Mouse (Mus musculus): ENCODE data around the gene Chaf1b. TPM values are rescaled to one million over a fixed set of nuclear protein-coding genes. Genes with fewer than 3 reads are reported as not detected.

Gene Chaf1b
- total RNA-seq (2017) = 68.7 and 85.7 TPM in 2 replicates

DNA sequence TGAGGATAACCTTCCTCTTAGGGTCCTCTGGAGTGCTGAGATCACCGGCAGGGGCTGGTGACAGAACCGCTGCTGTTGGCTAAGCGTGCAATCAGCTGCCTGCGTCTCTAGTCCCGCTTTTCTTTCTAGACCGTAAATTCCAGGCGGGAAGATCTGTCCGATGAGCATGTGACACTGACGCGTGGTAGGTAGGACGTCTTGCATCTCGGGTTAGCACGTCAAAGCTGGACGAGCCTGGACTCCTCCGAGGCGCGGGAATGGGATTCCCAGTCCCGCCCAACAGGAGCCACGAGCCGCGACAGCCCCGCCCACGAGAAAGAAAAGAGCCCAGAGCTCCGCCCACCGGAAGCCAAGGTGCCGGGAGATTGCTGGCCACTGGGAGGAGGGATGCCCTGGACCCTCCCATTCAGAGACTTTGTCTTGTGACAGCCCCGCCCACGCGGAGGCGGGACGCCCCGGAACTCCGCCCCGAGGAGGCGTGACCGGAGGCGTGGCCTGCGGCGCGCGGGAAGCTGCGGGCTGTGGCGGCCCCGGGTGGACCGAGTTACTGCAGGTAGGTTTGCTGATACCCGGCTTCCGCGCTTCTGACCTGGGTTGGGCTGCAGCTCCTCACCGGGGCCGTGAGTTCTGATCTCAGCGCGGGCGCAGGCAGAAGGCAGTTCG, at the start of gene Chaf1b:
TSS of gene Chaf1b (plus strand) at position 479 of the 663 bp plus-strand sequence.
- ATAC-seq (replicated peaks; ENCODE audit: low read depth, poor library complexity, severe bottlenecking) = peak; percentile 93

DNA sequence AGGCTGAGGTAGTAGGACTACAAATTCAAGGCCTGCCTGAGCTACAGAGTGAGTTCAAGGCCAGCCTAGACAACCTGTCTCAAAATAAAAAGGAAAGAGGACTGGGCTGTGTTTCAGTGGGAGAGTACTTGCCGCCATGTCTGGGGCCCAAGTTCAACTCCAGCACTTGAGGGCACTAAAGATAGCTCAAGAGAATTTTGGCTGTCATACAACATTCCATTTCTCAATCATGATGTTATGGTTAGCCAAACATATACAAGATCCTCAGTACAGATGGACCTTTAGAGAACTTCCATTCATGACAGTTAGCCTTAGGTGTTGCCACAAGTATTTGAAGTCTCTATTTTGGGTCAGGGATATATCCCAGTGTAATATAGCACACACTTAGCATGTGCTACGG, 49.6 kb upstream of the Chaf1b start:
- no peak for ATAC-seq (replicated peaks; ENCODE audit: low read depth, poor library complexity, severe bottlenecking)

DNA sequence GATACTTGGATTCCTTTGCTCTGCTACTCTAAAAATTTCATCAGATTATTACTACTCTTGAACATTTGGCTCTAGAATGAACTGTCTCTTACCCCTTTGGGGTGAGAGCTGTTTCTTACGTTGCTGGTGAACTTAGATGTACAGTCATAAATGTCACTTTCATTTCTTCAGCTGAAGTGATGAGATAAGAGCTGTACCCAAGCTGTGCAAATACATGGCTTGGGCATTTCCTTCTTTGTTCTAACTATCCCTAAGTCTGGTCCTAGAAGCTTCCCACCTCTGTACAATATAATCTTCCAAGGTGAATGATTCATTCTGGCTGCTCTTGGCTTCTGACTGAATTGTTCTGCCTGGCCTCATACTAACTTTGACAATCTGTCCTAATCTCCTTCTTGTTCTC, 44.7 kb upstream of the Chaf1b start:
- ATAC-seq (replicated peaks; ENCODE audit: low read depth, poor library complexity, severe bottlenecking) = no peak

DNA sequence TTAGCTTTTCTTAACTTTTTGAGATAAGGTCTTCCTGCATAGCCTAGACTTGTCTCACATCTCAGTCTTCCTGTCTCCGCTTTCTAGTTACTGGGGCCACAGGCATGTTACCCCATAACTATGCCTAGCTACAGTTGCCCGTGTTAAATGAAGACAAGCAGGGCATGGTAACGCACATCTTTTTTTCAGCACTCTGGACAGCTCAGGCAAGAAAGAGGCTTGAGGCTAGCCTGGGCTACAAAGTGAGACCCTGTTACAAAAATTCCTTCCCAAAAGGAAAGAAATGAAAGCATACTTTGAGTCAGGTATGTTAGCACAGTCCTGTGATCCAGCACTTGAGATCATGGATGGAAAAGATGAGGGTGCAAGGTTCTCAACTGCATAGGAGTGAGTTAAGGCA, 33.2 kb upstream of the Chaf1b start:
- ATAC-seq (replicated peaks; ENCODE audit: low read depth, poor library complexity, severe bottlenecking) = no peak

DNA sequence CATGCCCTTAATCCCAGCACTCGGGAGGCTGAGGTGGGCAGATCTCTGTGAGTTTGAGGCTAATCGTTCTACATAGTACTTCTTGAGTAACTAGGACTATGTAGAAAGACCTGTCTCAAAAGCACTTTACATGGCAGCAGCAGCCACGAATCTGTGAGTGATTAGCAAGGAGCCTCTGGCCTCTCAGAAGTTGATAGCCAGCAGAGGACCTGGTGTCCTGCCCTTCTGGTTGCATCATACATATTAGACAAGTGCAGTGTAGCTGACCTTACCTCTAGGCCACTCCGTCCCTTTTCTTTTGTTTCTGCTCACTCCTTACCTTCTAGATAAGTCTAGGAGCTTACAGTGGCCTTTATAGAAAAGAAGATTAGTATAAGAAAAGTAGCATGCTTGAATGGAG, 23.7 kb upstream of the Chaf1b start:
- no peak for ATAC-seq (replicated peaks; ENCODE audit: low read depth, poor library complexity, severe bottlenecking)

DNA sequence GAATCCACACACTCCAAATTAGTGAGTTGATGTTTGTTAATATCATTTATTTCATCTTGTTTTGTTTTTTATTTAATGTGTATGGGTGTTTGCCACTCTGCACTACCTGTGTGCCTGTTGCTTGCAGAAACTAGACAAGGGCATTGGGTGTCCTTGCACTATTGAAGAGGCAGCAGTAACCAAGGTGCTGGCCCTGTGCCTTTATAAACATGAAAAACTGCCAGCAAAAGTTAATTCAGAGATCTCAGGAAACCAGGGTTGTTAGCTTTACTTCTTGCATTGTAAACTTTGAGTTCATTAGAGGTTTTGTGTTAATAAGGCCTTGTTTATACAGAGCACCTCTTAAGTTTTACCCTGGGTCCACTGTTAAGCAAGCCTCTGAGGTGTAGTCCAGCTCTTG, 23.0 kb upstream of the Chaf1b start:
- ATAC-seq (replicated peaks; ENCODE audit: low read depth, poor library complexity, severe bottlenecking) = no peak

DNA sequence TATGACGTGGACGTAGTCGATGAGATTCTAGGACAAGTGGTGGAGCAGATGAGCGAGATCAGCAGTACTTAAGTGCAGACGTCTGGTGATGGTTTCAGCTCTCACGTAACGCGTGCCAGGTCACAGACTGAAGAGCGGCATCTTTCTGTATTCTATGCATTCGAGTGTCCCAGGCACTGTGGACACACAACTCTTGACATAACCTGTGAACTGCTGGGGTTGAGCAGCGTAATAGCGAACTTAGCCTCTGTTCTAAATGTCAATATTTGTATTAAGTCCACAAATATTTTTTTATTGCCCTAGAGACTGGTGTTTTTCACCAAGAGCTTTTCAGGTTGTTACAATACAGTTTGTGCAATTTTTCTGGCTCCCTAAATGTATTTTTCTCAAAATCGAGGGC, 8.9 kb upstream of the Chaf1b start:
- no peak for ATAC-seq (replicated peaks; ENCODE audit: low read depth, poor library complexity, severe bottlenecking)

DNA sequence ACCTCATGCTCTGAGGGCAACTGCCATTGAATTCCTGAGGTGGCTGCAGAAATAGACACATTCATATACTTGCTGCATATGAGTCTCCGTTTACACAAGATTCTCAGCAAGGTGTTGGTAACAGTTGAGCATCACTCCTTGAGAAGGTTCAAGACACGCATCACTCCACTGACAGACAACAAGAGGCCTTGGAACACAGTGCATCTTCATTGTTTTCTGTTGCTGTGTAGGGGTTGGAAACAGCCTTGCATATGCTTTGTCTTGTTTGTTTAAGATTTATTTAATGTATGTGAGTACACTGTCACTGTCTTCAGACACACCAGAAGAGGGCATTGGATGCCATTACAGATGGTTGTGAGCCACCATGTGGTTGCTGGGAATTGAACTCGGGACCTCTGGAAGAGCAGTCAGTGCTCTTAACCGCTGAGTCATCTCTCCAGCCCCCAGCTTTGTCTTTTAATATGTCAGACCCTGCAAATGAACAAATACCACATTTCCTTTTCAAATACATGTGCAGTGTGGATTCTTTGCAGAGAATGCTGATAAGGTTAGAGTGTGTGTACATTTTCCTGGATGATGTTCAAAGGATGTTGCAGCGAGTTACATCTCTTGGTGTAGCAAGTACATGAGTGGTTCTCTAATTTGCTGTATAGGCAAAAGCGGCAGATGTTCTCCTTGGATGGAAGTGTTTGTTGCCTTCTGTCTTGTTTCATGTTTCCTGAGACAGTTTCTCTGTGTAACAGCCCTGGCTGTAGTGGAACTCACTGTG, 5.9 kb upstream of the Chaf1b start:
- ATAC-seq (replicated peaks; ENCODE audit: low read depth, poor library complexity, severe bottlenecking) = no peak

DNA sequence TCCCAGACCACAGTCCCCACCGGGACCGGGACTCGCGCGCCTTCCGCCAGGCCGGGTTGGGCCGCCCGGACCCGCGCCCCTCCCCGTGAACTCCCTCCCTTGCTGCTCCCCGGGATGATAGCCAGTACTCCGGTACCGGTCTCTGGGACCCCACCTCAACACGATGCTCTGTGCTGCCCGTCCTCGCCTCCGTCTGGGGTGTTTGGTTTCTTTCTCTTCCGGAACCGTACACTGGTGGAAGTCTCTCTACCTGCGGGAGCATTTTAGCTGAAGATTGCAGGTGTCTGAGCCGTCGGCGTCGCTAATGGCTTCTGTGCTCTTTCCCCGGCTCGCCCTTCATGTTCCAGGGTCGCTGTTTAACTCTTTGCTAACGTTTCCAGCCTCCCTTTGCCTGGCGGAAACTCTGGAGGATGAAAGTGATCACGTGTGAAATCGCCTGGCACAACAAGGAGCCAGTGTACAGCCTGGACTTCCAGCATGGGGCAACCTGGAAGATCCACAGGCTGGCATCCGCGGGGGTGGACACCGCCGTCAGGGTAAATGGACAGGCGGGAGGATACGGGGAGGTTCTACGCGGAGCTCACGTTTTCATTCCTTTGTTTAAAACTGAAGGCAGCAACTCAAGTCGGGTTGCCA, 503 bp downstream of the Chaf1b start:
- ATAC-seq (replicated peaks; ENCODE audit: low read depth, poor library complexity, severe bottlenecking) = peak; percentile 22

DNA sequence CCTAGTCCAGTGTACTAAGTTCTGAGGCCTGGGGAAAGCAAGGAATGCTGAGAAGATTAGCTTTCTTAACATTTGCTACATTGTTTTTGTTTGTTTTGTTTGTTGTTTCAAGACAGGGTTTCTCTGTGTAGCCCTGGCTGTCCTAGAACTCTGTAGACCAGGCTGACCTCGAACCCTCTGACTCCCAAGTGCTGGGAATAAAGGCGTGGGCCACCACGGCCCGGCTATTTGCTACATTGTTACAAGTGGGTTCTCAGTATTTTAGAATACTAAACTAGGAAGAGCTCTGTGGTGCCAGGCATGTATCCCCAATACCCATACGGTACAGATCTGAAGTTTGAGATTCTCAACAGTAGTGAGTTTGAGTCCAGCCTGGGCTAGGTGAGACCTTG, 1.0 kb downstream of the Chaf1b start:
- ATAC-seq (replicated peaks; ENCODE audit: low read depth, poor library complexity, severe bottlenecking) = no peak

DNA sequence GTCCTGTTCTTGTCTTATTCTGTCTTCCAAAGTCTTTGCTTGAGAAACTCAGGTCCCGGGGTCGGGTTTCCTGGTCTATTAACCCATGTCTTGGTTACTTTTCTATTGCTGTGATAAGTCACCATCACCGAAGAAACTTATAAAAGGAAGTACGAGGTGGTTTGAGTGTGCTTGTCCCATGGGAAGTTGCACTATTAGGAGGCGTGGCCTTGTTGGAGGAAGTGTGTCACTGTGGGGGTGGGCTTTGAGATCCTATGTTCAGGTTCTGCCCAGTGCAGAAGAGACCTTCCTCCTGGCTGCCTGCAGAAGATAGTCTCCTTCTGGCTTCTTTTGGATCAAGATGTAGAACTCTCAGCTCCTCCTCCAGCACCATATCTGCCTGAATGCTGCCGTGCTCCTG, 4.8 kb downstream of the Chaf1b start:
- no peak for ATAC-seq (replicated peaks; ENCODE audit: low read depth, poor library complexity, severe bottlenecking)

DNA sequence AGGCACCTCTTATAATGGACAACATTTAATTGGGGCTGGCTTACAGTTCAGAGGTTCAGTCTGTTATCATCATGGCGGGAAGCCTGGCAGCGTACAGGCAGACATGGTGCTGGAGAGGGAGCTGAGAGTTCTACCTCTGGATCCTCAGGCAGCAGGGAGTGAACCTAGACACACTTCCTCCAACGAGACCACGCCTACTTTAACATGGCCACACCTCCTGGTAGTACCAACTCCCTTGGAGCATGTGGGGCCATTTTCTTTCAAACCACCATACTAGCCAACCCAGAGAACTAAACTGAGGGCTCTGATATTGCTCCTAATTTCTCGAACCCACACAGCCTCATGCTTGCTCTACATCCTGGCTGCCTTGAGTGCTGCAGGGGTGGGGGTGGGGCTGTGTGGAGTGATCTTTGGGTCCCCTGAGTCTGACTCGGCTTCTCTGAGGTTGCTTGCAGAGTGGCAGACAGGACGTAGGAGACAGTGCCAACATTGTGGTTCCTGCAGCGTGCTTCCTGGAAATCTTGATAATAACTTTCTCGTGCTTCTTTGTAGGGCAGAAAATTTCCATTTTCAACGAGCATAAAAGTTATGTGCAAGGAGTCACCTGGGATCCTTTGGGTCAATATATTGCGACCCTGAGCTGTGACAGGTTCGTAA, 7.4 kb downstream of the Chaf1b start:
- peak; percentile 83 for ATAC-seq (replicated peaks; ENCODE audit: low read depth, poor library complexity, severe bottlenecking)

DNA sequence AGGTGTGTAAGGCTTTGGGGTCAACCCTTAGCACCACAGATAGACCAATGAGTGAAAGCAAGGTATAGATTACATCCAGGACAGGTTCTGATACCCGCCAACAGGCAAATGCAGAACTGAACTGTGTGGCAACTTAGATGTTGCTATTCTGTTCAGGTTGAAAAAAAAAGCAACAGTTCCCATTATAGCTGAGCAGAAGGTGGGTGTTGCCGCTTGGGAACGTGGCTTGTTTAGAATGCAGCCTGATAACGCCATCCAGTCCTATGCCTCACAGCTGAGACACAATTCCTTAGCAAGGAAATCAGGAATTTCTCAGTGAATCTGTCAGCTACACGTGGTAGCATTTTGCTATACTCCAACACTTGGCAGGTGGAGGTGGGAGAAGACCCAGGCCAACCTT, 9.6 kb downstream of the Chaf1b start:
- no peak for ATAC-seq (replicated peaks; ENCODE audit: low read depth, poor library complexity, severe bottlenecking)

DNA sequence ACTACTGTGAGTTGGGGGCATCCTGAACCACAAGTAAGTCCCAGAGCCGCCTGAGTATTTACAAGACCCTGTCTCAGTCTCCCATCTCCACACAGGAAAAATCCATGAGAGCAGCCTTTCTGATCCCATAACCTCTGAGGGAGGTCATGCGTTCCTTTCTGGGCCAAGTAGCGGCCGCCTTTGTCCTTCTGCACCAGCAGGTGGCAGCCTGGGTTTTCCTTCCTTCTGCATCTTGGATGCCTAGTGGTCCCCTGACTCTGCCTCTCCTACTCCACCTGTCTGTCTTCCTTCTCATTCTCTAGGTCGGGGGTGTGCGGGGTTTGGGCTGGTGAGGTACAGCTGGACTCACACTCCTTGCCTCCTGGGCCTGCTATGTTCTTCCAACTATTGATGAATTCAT, 19.3 kb downstream of the Chaf1b start:
- ATAC-seq (replicated peaks; ENCODE audit: low read depth, poor library complexity, severe bottlenecking) = no peak; the same call in 1 of the 2 replicates

DNA sequence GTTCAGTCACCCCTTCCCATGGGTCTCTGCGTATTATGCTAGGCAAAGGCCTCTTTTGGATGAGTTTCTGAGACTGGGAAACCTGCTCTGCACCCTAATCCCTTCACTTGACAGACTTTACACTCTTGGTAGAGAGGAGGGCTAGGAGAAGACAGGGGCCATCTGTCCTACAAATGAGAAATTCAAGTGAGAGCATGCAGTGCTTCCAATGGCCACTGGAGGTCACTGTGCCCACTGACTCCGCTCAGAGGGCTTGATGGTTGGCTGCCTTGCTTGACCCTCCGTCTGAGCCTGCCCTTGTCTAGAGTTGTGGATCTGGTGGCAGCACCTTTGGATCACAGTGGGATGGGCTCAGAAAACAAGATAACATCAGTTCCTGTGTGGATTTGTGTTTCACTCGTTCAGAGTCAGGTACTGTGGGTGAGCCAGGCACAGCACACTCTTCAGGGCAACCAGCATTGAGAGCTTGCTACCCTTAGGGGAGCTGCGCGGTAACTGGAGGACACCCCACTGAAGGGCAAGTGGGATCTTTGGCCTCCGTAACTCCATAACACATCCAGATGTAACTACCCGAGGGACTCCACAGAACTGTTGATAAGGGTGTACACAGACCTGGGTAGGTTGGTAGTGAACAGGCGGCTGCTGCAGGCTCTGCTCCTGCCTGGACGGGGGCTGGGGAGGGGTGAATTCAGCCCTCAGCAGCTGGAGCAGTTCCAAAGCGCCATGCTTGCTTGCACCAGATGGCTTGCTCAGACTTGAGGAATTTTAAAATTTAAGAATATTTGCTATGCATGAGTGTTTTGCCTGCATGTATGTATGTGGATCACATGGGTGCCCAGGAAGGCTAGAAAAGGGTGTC, 22.7 kb downstream of the Chaf1b start:
- peak; percentile 80 for ATAC-seq (replicated peaks; ENCODE audit: low read depth, poor library complexity, severe bottlenecking)

DNA sequence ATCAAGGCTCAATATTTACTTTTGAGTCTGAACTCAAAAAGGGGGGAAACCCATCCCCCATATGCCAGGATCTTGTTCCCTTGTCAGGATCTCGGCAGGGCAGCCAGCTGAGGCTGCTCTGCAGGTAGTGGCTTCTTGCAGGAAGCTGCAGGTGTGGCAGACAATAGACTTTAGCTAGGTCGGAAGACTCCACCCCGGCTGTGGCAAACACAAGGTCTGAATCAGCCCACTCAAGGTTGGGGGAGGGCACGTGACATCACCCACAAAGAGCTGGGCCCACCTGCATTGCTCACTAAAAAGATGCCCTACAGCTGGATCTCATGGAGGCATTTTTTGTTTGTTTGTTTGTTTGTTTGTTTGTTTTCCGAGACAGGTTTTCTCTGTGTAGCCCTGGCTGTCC, 24.1 kb downstream of the Chaf1b start:
- ATAC-seq (replicated peaks; ENCODE audit: low read depth, poor library complexity, severe bottlenecking) = no peak

DNA sequence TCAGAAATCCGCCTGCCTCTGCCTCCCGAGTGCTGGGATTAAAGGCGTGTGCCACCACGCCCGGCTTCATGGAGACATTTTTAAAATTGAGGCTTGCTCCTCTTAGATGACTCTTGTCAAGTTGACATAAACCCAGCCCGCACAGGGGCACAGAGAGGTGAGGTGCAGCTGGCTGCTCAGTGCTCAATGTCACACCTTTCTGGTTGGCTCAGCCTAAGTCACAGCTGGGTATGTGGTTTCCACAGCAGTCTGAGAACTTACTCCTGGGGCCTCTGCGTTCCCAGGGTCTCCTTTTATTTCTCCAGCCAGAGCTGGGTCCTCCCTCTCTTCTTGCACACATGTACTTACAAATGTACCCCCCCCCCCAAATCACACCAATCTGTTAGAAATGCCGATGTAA, 24.5 kb downstream of the Chaf1b start:
- ATAC-seq (replicated peaks; ENCODE audit: low read depth, poor library complexity, severe bottlenecking) = no peak

DNA sequence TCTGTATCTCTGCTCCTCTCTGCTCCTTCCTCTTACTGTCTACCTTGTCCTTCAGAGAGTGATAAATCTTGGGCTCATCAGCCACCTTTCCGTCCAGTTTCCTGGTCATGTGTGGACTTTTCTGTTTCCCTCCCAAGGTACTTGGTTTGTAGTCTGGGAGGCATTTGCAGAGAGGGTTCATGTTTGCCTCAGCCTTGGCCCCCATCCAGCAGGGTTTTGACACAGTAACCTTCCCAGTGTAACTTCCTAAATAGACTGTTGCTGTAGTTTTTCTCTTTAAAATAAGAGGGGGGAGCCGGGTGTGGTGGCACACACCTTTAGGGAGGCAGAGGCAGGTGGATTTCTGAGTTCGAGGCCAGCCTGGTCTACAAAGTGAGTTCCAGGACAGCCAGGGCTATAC, 26.2 kb downstream of the Chaf1b start:
- ATAC-seq (replicated peaks; ENCODE audit: low read depth, poor library complexity, severe bottlenecking) = no peak

DNA sequence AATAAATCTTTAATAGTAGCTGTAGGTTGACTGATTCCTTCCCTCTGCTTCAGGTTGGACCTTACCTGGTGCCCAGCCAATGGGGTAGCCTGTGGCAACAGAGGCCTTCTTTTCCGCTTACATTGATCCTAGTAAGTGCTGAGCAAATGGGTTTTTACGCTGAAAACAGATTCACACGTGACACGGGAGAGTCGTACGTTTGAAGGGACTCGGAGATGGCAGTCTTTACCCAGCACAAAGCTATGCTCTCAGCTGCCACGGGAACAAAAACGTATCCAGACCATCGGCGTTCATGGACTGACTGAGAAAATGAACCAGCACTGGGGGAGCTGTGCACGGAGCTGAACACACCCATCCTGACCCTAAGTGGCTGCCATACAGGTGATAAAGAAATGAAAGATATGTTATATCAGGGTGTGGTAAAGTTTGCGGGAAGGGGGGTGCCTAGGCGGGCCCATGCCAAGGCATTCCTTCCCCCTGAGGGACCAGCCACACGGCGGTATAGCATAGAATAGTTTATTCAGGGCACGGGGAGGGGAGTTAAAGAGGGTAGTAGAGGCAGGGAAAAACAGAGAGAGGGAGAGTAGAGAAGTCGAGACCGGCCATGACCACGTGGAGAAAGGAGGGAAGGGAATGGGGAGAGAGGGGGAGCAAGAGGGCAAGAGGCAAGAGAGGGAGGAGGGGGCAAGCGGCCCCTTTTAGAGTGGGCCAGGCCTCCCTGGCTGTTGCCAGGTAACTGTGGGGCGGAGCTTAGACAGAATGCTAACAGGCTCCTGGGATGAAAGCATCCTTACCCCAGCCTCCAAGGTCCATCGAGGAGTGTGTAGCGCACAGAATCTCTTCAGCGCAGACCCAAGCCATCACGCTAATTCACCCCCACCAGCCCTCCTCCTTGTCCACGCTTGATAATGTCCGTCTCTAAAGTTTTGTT, 27.3 kb downstream of the Chaf1b start:
- no peak for ATAC-seq (replicated peaks; ENCODE audit: low read depth, poor library complexity, severe bottlenecking)
